Mouse (Mus musculus) G1E (cell line): ENCODE data around the gene Nlk. TPM values are rescaled to one million over a fixed set of nuclear protein-coding genes. Genes with fewer than 3 reads are reported as not detected.

Experiments used
- ATAC-seq: 2 replicates; pipeline ENCODE4 v1.8.0; 2016; ENCODE audit warnings: mild to moderate bottlenecking; ENCODE audit not compliant: insufficient number of reproducible peaks, poor library complexity, low FRiP score, severe bottlenecking; ENCODE audit errors: extremely low read depth
- DNase-seq: peaks from one replicate; pipeline ENCODE4 v3.0.0; 2012; ENCODE audit warnings: low spot score
- H3K27me3 ChIP-seq: 2 replicates; pipeline ENCODE4 v1.6.1; 2012; ENCODE audit warnings: mild to moderate bottlenecking, low read length, inconsistent platforms; ENCODE audit not compliant: insufficient read depth
- H3K36me3 ChIP-seq: replicated peaks from 2 replicates; pipeline ENCODE3; 2012; ENCODE audit warnings: mild to moderate bottlenecking, inconsistent platforms
- H3K4me1 ChIP-seq: 2 replicates; pipeline ENCODE4 v1.6.1; 2012; ENCODE audit warnings: low read depth, low read length, inconsistent platforms, mixed read lengths; ENCODE audit not compliant: insufficient read depth
- H3K4me3 ChIP-seq: 2 replicates; pipeline ENCODE4 v1.5.1; 2012; ENCODE audit warnings: low read depth, mild to moderate bottlenecking, inconsistent platforms, low read length, moderate library complexity, mixed read lengths
- H3K9me3 ChIP-seq: replicated peaks from 2 replicates; pipeline ENCODE4 v1.6.1; 2012; ENCODE audit warnings: inconsistent platforms
- CTCF ChIP-seq: IDR thresholded peaks from 2 replicates; pipeline ENCODE4 v1.5.1; 2012; ENCODE audit warnings: low read depth, low read length, inconsistent platforms, mixed read lengths
- GATA1 ChIP-seq: IDR thresholded peaks from 2 replicates; pipeline ENCODE4 v1.6.1; 2012; ENCODE audit warnings: borderline replicate concordance, low read length, inconsistent platforms, mixed read lengths
- GATA2 ChIP-seq: IDR thresholded peaks from 2 replicates; pipeline ENCODE4 v1.6.1; 2012; ENCODE audit warnings: low read depth, low read length, inconsistent platforms, borderline replicate concordance
- POLR2AphosphoS5 ChIP-seq: IDR thresholded peaks from 2 replicates; pipeline ENCODE4 v1.6.1; 2012; ENCODE audit warnings: low read depth, low read length, inconsistent platforms; ENCODE audit not compliant: insufficient replicate concordance
- TAL1 ChIP-seq: conservative IDR thresholded peaks from 2 replicates; pipeline ENCODE4 v1.6.1; 2012; ENCODE audit warnings: low read depth, low read length, inconsistent platforms, mixed read lengths
- polyA plus RNA-seq: library from polyadenylated mRNA; stranded (reverse); fragments of >175 nt; gene quantifications from 2 replicates; pipeline ENCODE4 v1.2.3, GENCODE M21; 2012
- total RNA-seq, 2 experiments: library from RNA; stranded (forward) in 1 of 2; stranded (reverse) in 1 of 2; fragments of 200-1000 nt in 1 of 2; fragments of >200 nt in 1 of 2; fragmentation: Nextera tagmentation in 1 of 2; gene quantifications; 2 replicates each; pipeline ENCODE4 v1.2.3; 2014 to 2017

The Nlk gene
- total and polyA plus RNA-seq, 3 experiments = 8.2 to 32.9 (median 29.4) TPM

DNA sequence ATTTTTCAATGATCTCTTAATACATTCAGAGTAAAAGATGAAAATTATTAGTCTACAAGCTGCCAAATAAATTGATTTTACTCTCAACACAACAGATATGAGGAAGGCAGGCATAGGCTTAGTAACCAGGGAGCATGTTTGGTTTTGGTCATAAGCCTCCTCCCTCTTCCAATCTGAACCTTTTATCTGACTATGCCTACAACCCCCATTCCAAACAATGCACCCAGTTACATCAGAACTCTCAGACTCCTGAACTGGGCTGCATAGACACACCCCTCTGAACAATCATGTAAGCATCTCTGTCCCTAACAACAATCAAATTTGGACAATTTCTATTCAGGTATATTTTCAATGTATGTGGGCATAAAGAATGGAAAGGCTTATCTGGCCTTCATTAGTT lies 85.9 kb downstream of the Nlk start:
- ATAC-seq = no peak
- TF ChIP-seq POLR2AphosphoS5 (no peak), GATA2 (no peak), CTCF (no peak), TAL1 (no peak), GATA1 (no peak)
- DNase-seq = no peak
- no peaks in the 10 kb centered on the region for H3K4me1 ChIP-seq
- no peak overlapping the region for H3K4me3 ChIP-seq
- no peaks in the 10 kb centered on the region for H3K27me3 ChIP-seq
- peaks cover 22% of the 10 kb centered on the region for H3K36me3 ChIP-seq
- no peaks in the 10 kb centered on the region for H3K9me3 ChIP-seq

- H3K9me3 ChIP-seq = no peaks in the 10 kb centered on the region
- TF ChIP-seq TAL1 = no peak
These were observed 87.5 kb downstream of the Nlk start for GRCm38 (mm10) chr11:78609657-78610056.

GRCm38 (mm10) chr11:78604826-78605225 lies 92.3 kb downstream of the Nlk start:
- no peaks in the 10 kb centered on the region for H3K9me3 ChIP-seq
- H3K4me1 ChIP-seq = no peaks in the 10 kb centered on the region
- DNase-seq (no peak), ATAC-seq (no peak)
- H3K36me3 ChIP-seq = peaks cover 20% of the 10 kb centered on the region
- H3K27me3 ChIP-seq = no peaks in the 10 kb centered on the region
- no peak overlapping the region for H3K4me3 ChIP-seq
- TF ChIP-seq POLR2AphosphoS5 (no peak), CTCF (no peak), GATA2 (no peak), TAL1 (no peak), GATA1 (no peak)

More at GRCm38 (mm10) chr11:78609657-78610056, 87.5 kb downstream of the Nlk start:
- no peak for ATAC-seq
- no peak for DNase-seq
- Histone ChIP-seq H3K4me1 (no peaks in the 10 kb centered on the region), H3K4me3 (no peak overlapping the region), H3K36me3 (peaks cover 19% of the 10 kb centered on the region), H3K27me3 (no peaks in the 10 kb centered on the region)

GRCm38 (mm10) chr11:78602781-78603180 lies 94.4 kb downstream of the Nlk start:
- no peak for TF ChIP-seq GATA1
- TF ChIP-seq GATA2 = no peak
- TF ChIP-seq TAL1 = no peak
- no peak for TF ChIP-seq POLR2AphosphoS5
- TF ChIP-seq CTCF = no peak
- no peak for DNase-seq
- Histone ChIP-seq H3K4me3 (no peak overlapping the region), H3K27me3 (no peaks in the 10 kb centered on the region), H3K4me1 (no peaks in the 10 kb centered on the region), H3K9me3 (no peaks in the 10 kb centered on the region), H3K36me3 (peaks cover 24% of the 10 kb centered on the region)
- no peak for ATAC-seq

DNA sequence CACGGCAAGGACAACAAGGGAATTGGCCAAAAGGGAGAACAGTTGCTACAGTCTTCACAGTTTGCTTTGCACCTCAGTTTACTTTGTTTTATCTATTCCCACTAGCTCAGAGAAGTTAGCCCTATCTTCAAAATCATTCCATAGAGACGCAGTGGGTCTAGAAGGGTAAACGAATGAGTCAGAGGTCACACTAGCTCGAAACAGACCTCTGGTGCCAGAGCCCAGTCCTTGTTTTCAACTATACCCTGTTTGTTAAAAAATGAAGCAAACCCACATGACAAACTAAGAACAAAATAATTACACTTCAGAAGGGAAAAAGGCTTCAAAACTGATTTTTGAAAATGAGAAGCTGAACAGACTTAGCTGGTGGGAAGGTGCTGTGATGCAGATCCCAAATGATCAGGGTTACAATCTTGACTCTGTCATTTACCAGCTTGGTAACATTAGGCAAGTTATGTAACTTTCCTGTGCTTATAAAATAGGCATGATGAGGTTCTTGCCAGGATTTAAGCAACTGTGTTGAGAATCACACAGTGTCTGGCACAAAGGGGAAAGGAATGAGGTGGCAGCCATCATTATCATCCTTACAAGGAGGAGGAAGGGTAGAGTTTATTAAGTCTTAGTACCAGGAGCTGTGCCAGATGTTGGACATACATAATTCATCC lies 96.1 kb downstream of the Nlk start:
- DNase-seq = no peak
- TF ChIP-seq TAL1 (no peak), GATA2 (no peak), GATA1 (no peak), CTCF (no peak), POLR2AphosphoS5 (no peak)
- H3K9me3 ChIP-seq = no peaks in the 10 kb centered on the region
- no peaks in the 10 kb centered on the region for H3K27me3 ChIP-seq
- no peak for ATAC-seq
- H3K36me3 ChIP-seq = peaks cover 21% of the 10 kb centered on the region
- no peak overlapping the region for H3K4me3 ChIP-seq
- 0 out of 2 replicates have a peak, but pooled peaks cover 2% of the 10 kb centered on the region for H3K4me1 ChIP-seq

- ATAC-seq (no peak), DNase-seq (no peak)
- TF ChIP-seq TAL1 (no peak), GATA1 (no peak), CTCF (no peak)
- no peak overlapping the region for H3K4me3 ChIP-seq
- no peaks in the 10 kb centered on the region for H3K27me3 ChIP-seq
- peaks cover 22% of the 10 kb centered on the region for H3K36me3 ChIP-seq
- peaks cover 5% of the 10 kb centered on the region for H3K4me1 ChIP-seq
- H3K9me3 ChIP-seq = no peaks in the 10 kb centered on the region
These were observed 96.7 kb downstream of the Nlk start for GRCm38 (mm10) chr11:78600496-78600895.

DNA sequence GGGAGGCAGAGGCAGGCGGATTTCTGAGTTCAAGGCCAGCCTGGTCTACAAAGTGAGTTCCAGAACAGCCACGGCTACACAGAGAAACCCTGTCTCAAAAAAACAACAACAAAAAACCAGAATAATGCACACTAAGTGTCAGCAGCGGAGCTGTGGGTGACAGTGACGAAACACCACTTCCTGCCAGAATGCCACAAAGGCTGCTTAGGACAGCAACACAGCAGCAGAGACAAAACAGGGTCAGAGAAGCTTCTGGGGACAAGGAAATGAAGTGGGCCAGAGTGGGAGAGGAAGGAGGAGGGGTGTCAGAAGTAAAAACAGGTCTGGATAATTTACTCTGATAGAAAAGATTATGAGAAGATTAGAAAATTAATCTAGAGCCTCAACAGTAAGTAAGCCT lies 97.1 kb downstream of the Nlk start:
- DNase-seq = no peak

More for the DNA sequence above, 97.1 kb downstream of the Nlk start:
- H3K27me3 ChIP-seq = no peaks in the 10 kb centered on the region
- no peak overlapping the region for H3K4me3 ChIP-seq
- H3K36me3 ChIP-seq = peaks cover 22% of the 10 kb centered on the region
- no peak for TF ChIP-seq GATA1
- no peak for TF ChIP-seq GATA2
- no peak for TF ChIP-seq CTCF
- H3K4me1 ChIP-seq = peaks cover 10% of the 10 kb centered on the region
- no peaks in the 10 kb centered on the region for H3K9me3 ChIP-seq
- ATAC-seq = no peak
